ENCODE assay signal across 26 mouse cellular contexts in the genomic region with DNA sequence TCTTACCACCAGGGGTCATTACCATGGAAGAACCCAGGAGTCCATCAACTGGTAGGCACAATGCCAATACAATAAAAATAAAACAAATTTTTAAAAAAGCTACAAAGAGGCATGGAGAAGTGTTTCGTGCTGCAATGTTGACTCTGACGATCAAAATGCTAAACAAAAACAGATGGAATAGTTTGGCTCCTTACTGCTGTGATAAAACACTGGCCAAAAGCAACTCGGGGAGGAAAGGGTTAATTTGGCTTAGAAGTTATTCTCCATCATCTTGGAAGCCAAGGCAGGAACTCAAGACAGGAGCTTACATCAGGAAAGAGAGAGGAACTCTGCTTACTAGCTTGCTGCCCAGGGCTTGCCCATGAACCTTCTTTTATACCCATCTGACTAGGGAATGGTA. TPM values are rescaled to one million over a fixed set of nuclear protein-coding genes. Genes with fewer than 3 reads are reported as not detected.
DNase-seq lines count a peak whose midpoint lies in the region; ATAC-seq and TF ChIP-seq lines count a peak whose summit lies in the region.
"Had no signal": no experiment of that assay in that cellular context is flagged by ENCODE, and none has a peak within 500 bp of the region (broad histone marks: within the 10 kb centered on the region; RNA-seq: fewer than 3 reads in every experiment).

No protein-coding gene starts in this region.

- intact Hi-C loops in heart, adult 2 months (cut with DNase I) = no loop called here

- H3K79me2 ChIP-seq in heart, adult 2 months (replicated peaks; ENCODE audit: control insufficient read depth, insufficient read depth, low read length) = peaks cover 5% of the 10 kb centered on the region

- no peak overlapping the region for H3K4me3 ChIP-seq in heart, adult 2 months
- no peak overlapping the region for H3K4me3 ChIP-seq in heart, embryonic 12.5 days
- H3K4me3 ChIP-seq in limb, embryonic 13.5 days = no peak overlapping the region
- no peak overlapping the region for H3K4me3 ChIP-seq in limb, embryonic 10.5 days
- H3K4me3 ChIP-seq in limb, embryonic 14.5 days (replicated peaks; ENCODE audit: low read length) = no peak overlapping the region
- H3K4me3 ChIP-seq: forebrain, embryonic 13.5 days; hindbrain, embryonic 13.5 days; kidney, embryonic 15.5 days; limb, embryonic 15.5 days; lung, embryonic 15.5 days; midbrain, embryonic 15.5 days; myocyte; neural tube, embryonic 15.5 days had no signal

- H3K9ac ChIP-seq in heart, adult 2 months (ENCODE audit: low read depth, low read length) = no peak overlapping the region
- H3K9ac ChIP-seq in heart, embryonic 12.5 days = no peak overlapping the region
- no peak overlapping the region for H3K9ac ChIP-seq in limb, embryonic 13.5 days
- H3K9ac ChIP-seq in limb, embryonic 14.5 days (ENCODE audit: low read depth, low read length, severe bottlenecking) = no peak overlapping the region
- H3K9ac ChIP-seq: forebrain, embryonic 13.5 days; hindbrain, embryonic 13.5 days; kidney, embryonic 15.5 days; limb, embryonic 15.5 days; liver, embryonic 14.5 days; lung, embryonic 15.5 days; midbrain, embryonic 15.5 days; neural tube, embryonic 15.5 days had no signal

- H3K4me2 ChIP-seq in heart, embryonic 12.5 days = no peak overlapping the region
- H3K4me2 ChIP-seq in limb, embryonic 13.5 days (replicated peaks) = no peak overlapping the region
- no peak overlapping the region for H3K4me2 ChIP-seq in limb, embryonic 14.5 days (replicated peaks; ENCODE audit: low read depth, low read length, severe bottlenecking)
- H3K4me2 ChIP-seq: forebrain, embryonic 13.5 days; hindbrain, embryonic 13.5 days; kidney, embryonic 15.5 days; limb, embryonic 15.5 days; lung, embryonic 15.5 days; midbrain, embryonic 15.5 days; neural tube, embryonic 15.5 days had no signal

- TF ChIP-seq CTCF in heart, adult 2 months (IDR thresholded peaks at IDR 0.05) = peak; percentile 45

- no peak for TF ChIP-seq POLR2A in heart, adult 2 months (IDR thresholded peaks at IDR 0.05; ENCODE audit: insufficient read depth, low read depth, low read length)
- no peak for TF ChIP-seq POLR2A in limb, embryonic 14.5 days (IDR thresholded peaks at IDR 0.05; ENCODE audit: borderline replicate concordance, extremely low read depth, insufficient read depth, insufficient read length)

- DNase-seq in heart, adult 2 months = no peak
- no peak for DNase-seq in limb, embryonic 10.5 days (ENCODE audit: low spot score)
- DNase-seq in NIH3T3 (ENCODE audit: low read depth) = peak; percentile 75
- DNase-seq in limb, embryonic 14.5 days (ENCODE audit: low spot score) = peak; percentile 78
- DNase-seq in left cerebral cortex, adult 9 months (ENCODE audit: low spot score in 2 of 2) = no peak
- DNase-seq: B cell, adult 2 months; cerebellum, adult 9-10 months; gastrocnemius, postnatal 10 days; kidney, adult 11 months; layer of hippocampus, adult 9-11 months; lung, postnatal 4 days; right cerebral cortex, adult 18-20 months; right cerebral cortex, postnatal 4 days; thymus, postnatal 14 days had no signal

- peaks cover 7% of the 10 kb centered on the region for H3K4me1 ChIP-seq in heart, adult 2 months (ENCODE audit: control insufficient read depth, insufficient read depth, low read length)
- peaks cover 10% of the 10 kb centered on the region; the same call in 1 of the 2 replicates for H3K4me1 ChIP-seq in heart, embryonic 12.5 days (replicated peaks)
- peaks cover 17% of the 10 kb centered on the region for H3K4me1 ChIP-seq in limb, embryonic 13.5 days
- peaks cover 7% of the 10 kb centered on the region; the same call in 1 of the 2 replicates for H3K4me1 ChIP-seq in limb, embryonic 10.5 days
- H3K4me1 ChIP-seq in limb, embryonic 14.5 days (ENCODE audit: control insufficient read depth, insufficient read depth, low read length) = peaks cover 7% of the 10 kb centered on the region

- no peaks in the 10 kb centered on the region; the same call in 1 of the 2 replicates for H3K9me3 ChIP-seq in heart, embryonic 12.5 days (replicated peaks)
- H3K9me3 ChIP-seq in limb, embryonic 13.5 days = peaks cover 4% of the 10 kb centered on the region
- H3K9me3 ChIP-seq in limb, embryonic 10.5 days (replicated peaks) = no peaks in the 10 kb centered on the region
- H3K9me3 ChIP-seq in limb, embryonic 14.5 days (ENCODE audit: control insufficient read depth, low read length) = no peaks in the 10 kb centered on the region
- H3K9me3 ChIP-seq: hindbrain, embryonic 13.5 days; kidney, embryonic 15.5 days; limb, embryonic 15.5 days; lung, embryonic 15.5 days; midbrain, embryonic 15.5 days; neural tube, embryonic 15.5 days had no signal

- ATAC-seq in heart, embryonic 12.5 days (ENCODE audit: insufficient number of reproducible peaks, low FRiP score) = no peak
- ATAC-seq in limb, embryonic 13.5 days (ENCODE audit: low FRiP score, low read depth) = peak; percentile 54; the same call in 1 of the 2 replicates
- 0 out of 2 replicates have a peak, but pooled peaks have one; percentile 14 for ATAC-seq in limb, embryonic 14.5 days (ENCODE audit: low FRiP score, low read depth)
- ATAC-seq: midbrain, embryonic 15.5 days had no signal

- 56% methylated on average over 3 of the region's 3 CpGs for WGBS in heart, adult 2 months
- 80% methylated on average over 3 of the region's 3 CpGs for WGBS in heart, embryonic 12.5 days
- 31% methylated on average over 3 of the region's 3 CpGs for WGBS in limb, embryonic 13.5 days
- 71% methylated on average over 3 of the region's 3 CpGs for WGBS in limb, embryonic 10.5 days
- 29% methylated on average over 3 of the region's 3 CpGs for WGBS in limb, embryonic 14.5 days

- peaks cover 8% of the 10 kb centered on the region for H3K36me3 ChIP-seq in heart, adult 2 months (ENCODE audit: control insufficient read depth, insufficient read depth, low read length)
- peaks cover 6% of the 10 kb centered on the region for H3K36me3 ChIP-seq in heart, embryonic 12.5 days
- peaks cover 6% of the 10 kb centered on the region; the same call in 1 of the 2 replicates for H3K36me3 ChIP-seq in limb, embryonic 13.5 days
- peaks cover 14% of the 10 kb centered on the region for H3K36me3 ChIP-seq in limb, embryonic 10.5 days
- H3K36me3 ChIP-seq in limb, embryonic 14.5 days (ENCODE audit: control insufficient read depth, insufficient read depth, low read length) = no peaks in the 10 kb centered on the region
- H3K36me3 ChIP-seq: hindbrain, embryonic 13.5 days; kidney, embryonic 15.5 days; limb, embryonic 15.5 days; lung, embryonic 15.5 days; midbrain, embryonic 15.5 days; neural tube, embryonic 15.5 days had no signal

- H3K27me3 ChIP-seq in heart, adult 2 months (ENCODE audit: control insufficient read depth, insufficient read depth, low read length) = no peaks in the 10 kb centered on the region
- no peaks in the 10 kb centered on the region for H3K27me3 ChIP-seq in heart, embryonic 12.5 days (replicated peaks)
- H3K27me3 ChIP-seq in limb, embryonic 13.5 days = no peaks in the 10 kb centered on the region
- H3K27me3 ChIP-seq in limb, embryonic 10.5 days (ENCODE audit: low read depth, poor library complexity, severe bottlenecking) = no peaks in the 10 kb centered on the region
- no peaks in the 10 kb centered on the region for H3K27me3 ChIP-seq in limb, embryonic 14.5 days (ENCODE audit: control insufficient read depth, insufficient read depth, low read length)
- H3K27me3 ChIP-seq: CH12.LX; forebrain, embryonic 13.5 days; hindbrain, embryonic 13.5 days; kidney, embryonic 15.5 days; limb, embryonic 15.5 days; lung, embryonic 15.5 days; midbrain, embryonic 15.5 days; neural tube, embryonic 15.5 days had no signal

- H3K27ac ChIP-seq in heart, adult 2 months = peak overlapping the region; percentile 23; the same call in 1 of the 2 replicates
- H3K27ac ChIP-seq in heart, embryonic 12.5 days (ENCODE audit: poor library complexity, severe bottlenecking) = no peak overlapping the region
- H3K27ac ChIP-seq in limb, embryonic 13.5 days = peak overlapping the region; percentile 16; the same call in 1 of the 2 replicates
- H3K27ac ChIP-seq in limb, embryonic 10.5 days = no peak overlapping the region
- no peak overlapping the region for H3K27ac ChIP-seq in limb, embryonic 14.5 days (replicated peaks; ENCODE audit: low read depth, low read length)
- H3K27ac ChIP-seq: forebrain, embryonic 13.5 days; hindbrain, embryonic 13.5 days; kidney, embryonic 15.5 days; limb, embryonic 15.5 days; liver, embryonic 14.5 days; lung, embryonic 15.5 days; midbrain, embryonic 15.5 days; neural tube, embryonic 15.5 days had no signal

- no peak for TF ChIP-seq EP300 in heart, adult 2 months (IDR thresholded peaks at IDR 0.05; ENCODE audit: insufficient read depth, low read depth, low read length)

RNA-seq across cellular contexts. Expression of a gene that starts 32.4 kb away (rescaled TPM):
- 10 to 100 TPM; 66.4 to 68.1 TPM for total RNA-seq in heart, adult 2 months (2021)
- 22.7 and 39.4 TPM in 2 replicates for polyA plus RNA-seq in heart, adult 2 months (2012; rRNA removed)
- 7.9 and 8.2 TPM in 2 replicates for polyA plus RNA-seq in heart, embryonic 12.5 days (2016; fragmentation: Nextera tagmentation; extraction: Ambion mirVana)
- polyA plus RNA-seq in limb, embryonic 13.5 days (2015; fragmentation: Nextera tagmentation; extraction: Ambion mirVana) = 39.4 and 40.5 TPM in 2 replicates
- 31.6 and 37.1 TPM in 2 replicates for polyA plus RNA-seq in limb, embryonic 10.5 days (2016; fragmentation: Nextera tagmentation; extraction: Ambion mirVana)
- polyA plus RNA-seq in limb, embryonic 14.5 days (2012; rRNA removed) = 20.4 and 22.2 TPM in 2 replicates
- 25.2 and 30.3 TPM in 2 replicates for polyA plus RNA-seq in limb, embryonic 14.5 days (2014; fragmentation: Nextera tagmentation; extraction: Ambion mirVana)

RNA-seq across cellular contexts. Expression of a gene that starts 41.1 kb away (rescaled TPM):
- 10 to 100 TPM; 78.3 to 92.2 TPM for total RNA-seq in heart, adult 2 months (2021)
- 22.6 and 42.4 TPM in 2 replicates for polyA plus RNA-seq in heart, adult 2 months (2012; rRNA removed)
- polyA plus RNA-seq in heart, embryonic 12.5 days (2016; fragmentation: Nextera tagmentation; extraction: Ambion mirVana) = 156 and 160 TPM in 2 replicates
- polyA plus RNA-seq in limb, embryonic 13.5 days (2015; fragmentation: Nextera tagmentation; extraction: Ambion mirVana) = 175 and 178 TPM in 2 replicates
- 229 and 240 TPM in 2 replicates for polyA plus RNA-seq in limb, embryonic 10.5 days (2016; fragmentation: Nextera tagmentation; extraction: Ambion mirVana)
- polyA plus RNA-seq in limb, embryonic 14.5 days (2012; rRNA removed) = 47.2 and 70.9 TPM in 2 replicates
- 156 and 158 TPM in 2 replicates for polyA plus RNA-seq in limb, embryonic 14.5 days (2014; fragmentation: Nextera tagmentation; extraction: Ambion mirVana)

Comparison
In these comparisons a context has a peak if more than half of its experiments do, and no peak if none do; other contexts are left out.
1. DNase-seq: peak in NIH3T3 (single experiment) and limb, embryonic 14.5 days (single experiment); none in heart, adult 2 months (0 of 2), limb, embryonic 10.5 days (single experiment) and left cerebral cortex, adult 9 months (0 of 2).
2. H3K27ac ChIP-seq: peak in heart, adult 2 months (single experiment) and limb, embryonic 13.5 days (single experiment); none in heart, embryonic 12.5 days (single experiment), limb, embryonic 10.5 days (single experiment) and limb, embryonic 14.5 days (single experiment).